Mouse (Mus musculus) liver, embryonic 16.5 days (tissue): ENCODE measurements around the gene Vezt. TPM values are rescaled to one million over a fixed set of nuclear protein-coding genes. Genes with fewer than 3 reads are reported as not detected.

Source experiments
- microRNA counts: library from miRNA; unstranded; fragments of <30 nt; microRNA quantifications from one replicate; lab custom pipeline; 2016
- microRNA-seq: library from miRNA; unstranded; fragments of <30 nt; microRNA quantifications from one replicate; pipeline ENCODE4, GENCODE M21; 2016
- polyA plus RNA-seq: library from polyadenylated mRNA; unstranded; fragments of >200 nt; fragmentation: Nextera tagmentation; extraction: Ambion mirVana; gene quantifications from 2 replicates; pipeline ENCODE4 v1.2.1, GENCODE M21; 2015

The Vezt gene
- polyA plus RNA-seq, 1 experiment from 2014 or later = 10.4 TPM

MicroRNAs within 50 kb of the gene (microRNA counts, 519-probe panel; counts per million panel counts)
- microRNA mmu-miR-331-3p (lab: Ali Mortazavi, UCI) (2,281 counts per million, percentile 45 among the panel's probes with 10 or more counts), microRNA mmu-miR-331-5p (lab: Ali Mortazavi, UCI) (2,045 counts per million, percentile 29 among the panel's probes with 10 or more counts)

Small RNAs within 50 kb of the gene (microRNA-seq; reads per million reads assigned to microRNA genes)
- gene Mir331 = 105 reads per million, percentile 54 among the genes with 10 or more reads in this experiment

Other genes starting within 250 kb of the Vezt start
- gene Usp44, start 204.3 kb downstream of the Vezt start, polyA plus RNA-seq = 0.87 and 1.1 TPM in 2 replicates
- gene Metap2, start 138.7 kb downstream of the Vezt start, polyA plus RNA-seq = 161 TPM in 2 replicates
- 3.5 and 3.7 TPM in 2 replicates for gene Fgd6, start 184 bp upstream of the Vezt start, polyA plus RNA-seq
- 2.5 TPM in 2 replicates for gene Nr2c1, start 112.2 kb upstream of the Vezt start, polyA plus RNA-seq
- gene Ndufa12, start 162.9 kb upstream of the Vezt start, polyA plus RNA-seq = 132 and 133 TPM in 2 replicates